Mouse (Mus musculus): ENCODE measurements around the gene Mipep. TPM values are rescaled to one million over a fixed set of nuclear protein-coding genes. Genes with fewer than 3 reads are reported as not detected.

Gene Mipep
- polyA plus RNA-seq, 1 experiment from 2014 or later = 20.3 TPM

GRCm38 (mm10) chr14:60851632-60852031 lies 67.3 kb downstream of the Mipep start:
- Histone ChIP-seq H3K4me1 (ENCODE audit: control insufficient read depth, insufficient read depth, low read length) (no peaks in the 10 kb centered on the region), H3K9me3 (replicated peaks; ENCODE audit: control insufficient read depth, low read length, poor library complexity, severe bottlenecking) (no peaks in the 10 kb centered on the region), H3K27me3 (ENCODE audit: control insufficient read depth, insufficient read depth, low read depth, low read length) (no peaks in the 10 kb centered on the region), H3K36me3 (ENCODE audit: control insufficient read depth, insufficient read depth, low read length) (peaks cover 9% of the 10 kb centered on the region), H3K4me3 (ENCODE audit: low read depth, low read length) (no peak overlapping the region), H3K27ac (ENCODE audit: low read length) (no peak overlapping the region), H3K4me2 (ENCODE audit: low read length) (no peak overlapping the region), H3K9ac (ENCODE audit: low read depth, low read length) (no peak overlapping the region)
- WGBS = 92% methylated on average over 5 of the region's 5 CpGs
- no peak for ATAC-seq

GRCm38 (mm10) chr14:60856199-60856912 lies 72.0 kb downstream of the Mipep start:
- H3K4me2 ChIP-seq (ENCODE audit: low read length) = no peak overlapping the region
- H3K36me3 ChIP-seq (ENCODE audit: control insufficient read depth, insufficient read depth, low read length) = peaks cover 6% of the 10 kb centered on the region; the same call in 1 of the 2 replicates
- ATAC-seq = no peak
- H3K27ac ChIP-seq (ENCODE audit: low read length) = no peak overlapping the region
- H3K9me3 ChIP-seq (replicated peaks; ENCODE audit: control insufficient read depth, low read length, poor library complexity, severe bottlenecking) = no peaks in the 10 kb centered on the region
- WGBS = 76% methylated on average over 7 of the region's 7 CpGs
- H3K4me1 ChIP-seq (ENCODE audit: control insufficient read depth, insufficient read depth, low read length) = 0 out of 2 replicates have a peak, but pooled peaks cover 2% of the 10 kb centered on the region
- no peaks in the 10 kb centered on the region for H3K27me3 ChIP-seq (ENCODE audit: control insufficient read depth, insufficient read depth, low read depth, low read length)
- H3K4me3 ChIP-seq (ENCODE audit: low read depth, low read length) = no peak overlapping the region
- no peak overlapping the region for H3K9ac ChIP-seq (ENCODE audit: low read depth, low read length)

- Histone ChIP-seq H3K9me3 (replicated peaks; ENCODE audit: control insufficient read depth, low read length, poor library complexity, severe bottlenecking) (no peaks in the 10 kb centered on the region), H3K27ac (ENCODE audit: low read length) (no peak overlapping the region), H3K36me3 (ENCODE audit: control insufficient read depth, insufficient read depth, low read length) (0 out of 2 replicates have a peak, but pooled peaks cover under 1% of the 10 kb centered on the region), H3K4me1 (ENCODE audit: control insufficient read depth, insufficient read depth, low read length) (0 out of 2 replicates have a peak, but pooled peaks cover 2% of the 10 kb centered on the region), H3K4me3 (ENCODE audit: low read depth, low read length) (no peak overlapping the region), H3K4me2 (ENCODE audit: low read length) (no peak overlapping the region), H3K9ac (ENCODE audit: low read depth, low read length) (no peak overlapping the region), H3K27me3 (ENCODE audit: control insufficient read depth, insufficient read depth, low read depth, low read length) (no peaks in the 10 kb centered on the region)
- ATAC-seq = no peak
- 81% methylated on average over 7 of the region's 7 CpGs for WGBS
These were observed 72.5 kb downstream of the Mipep start for GRCm38 (mm10) chr14:60856913-60857300.

GRCm38 (mm10) chr14:60863396-60863795 lies 79.0 kb downstream of the Mipep start:
- Histone ChIP-seq H3K9me3 (replicated peaks; ENCODE audit: control insufficient read depth, low read length, poor library complexity, severe bottlenecking) (no peaks in the 10 kb centered on the region), H3K4me3 (ENCODE audit: low read depth, low read length) (no peak overlapping the region), H3K4me2 (ENCODE audit: low read length) (no peak overlapping the region), H3K9ac (ENCODE audit: low read depth, low read length) (no peak overlapping the region), H3K27me3 (ENCODE audit: control insufficient read depth, insufficient read depth, low read depth, low read length) (no peaks in the 10 kb centered on the region), H3K4me1 (ENCODE audit: control insufficient read depth, insufficient read depth, low read length) (peaks cover 3% of the 10 kb centered on the region; the same call in 1 of the 2 replicates), H3K36me3 (ENCODE audit: control insufficient read depth, insufficient read depth, low read length) (no peaks in the 10 kb centered on the region), H3K27ac (ENCODE audit: low read length) (no peak overlapping the region)
- no peak for ATAC-seq
- WGBS = 68% methylated on average over 3 of the region's 3 CpGs

GRCm38 (mm10) chr14:60866399-60866798 lies 82.0 kb downstream of the Mipep start:
- Histone ChIP-seq H3K36me3 (ENCODE audit: control insufficient read depth, insufficient read depth, low read length) (no peaks in the 10 kb centered on the region), H3K27ac (ENCODE audit: low read length) (no peak overlapping the region)
- 85% methylated on average over 11 of the region's 11 CpGs for WGBS

GRCm38 (mm10) chr14:60868325-60868724 lies 84.0 kb downstream of the Mipep start:
- Histone ChIP-seq H3K4me3 (ENCODE audit: low read depth, low read length) (no peak overlapping the region), H3K27ac (ENCODE audit: low read length) (no peak overlapping the region), H3K9me3 (replicated peaks; ENCODE audit: control insufficient read depth, low read length, poor library complexity, severe bottlenecking) (no peaks in the 10 kb centered on the region), H3K4me2 (ENCODE audit: low read length) (no peak overlapping the region), H3K36me3 (ENCODE audit: control insufficient read depth, insufficient read depth, low read length) (no peaks in the 10 kb centered on the region), H3K9ac (ENCODE audit: low read depth, low read length) (no peak overlapping the region), H3K27me3 (ENCODE audit: control insufficient read depth, insufficient read depth, low read depth, low read length) (no peaks in the 10 kb centered on the region), H3K4me1 (ENCODE audit: control insufficient read depth, insufficient read depth, low read length) (peaks cover 3% of the 10 kb centered on the region; the same call in 1 of the 2 replicates)
- no peak for ATAC-seq
- WGBS = 45% methylated on average over 9 of the region's 9 CpGs

More at GRCm38 (mm10) chr14:60866399-60866798, 82.0 kb downstream of the Mipep start:
- Histone ChIP-seq H3K4me1 (ENCODE audit: control insufficient read depth, insufficient read depth, low read length) (peaks cover 3% of the 10 kb centered on the region; the same call in 1 of the 2 replicates), H3K27me3 (ENCODE audit: control insufficient read depth, insufficient read depth, low read depth, low read length) (no peaks in the 10 kb centered on the region), H3K4me3 (ENCODE audit: low read depth, low read length) (no peak overlapping the region), H3K9me3 (replicated peaks; ENCODE audit: control insufficient read depth, low read length, poor library complexity, severe bottlenecking) (no peaks in the 10 kb centered on the region), H3K4me2 (ENCODE audit: low read length) (no peak overlapping the region), H3K9ac (ENCODE audit: low read depth, low read length) (no peak overlapping the region)
- no peak for ATAC-seq

- Histone ChIP-seq H3K9ac (ENCODE audit: low read depth, low read length) (no peak overlapping the region), H3K4me3 (ENCODE audit: low read depth, low read length) (no peak overlapping the region), H3K4me1 (ENCODE audit: control insufficient read depth, insufficient read depth, low read length) (no peaks in the 10 kb centered on the region), H3K27ac (ENCODE audit: low read length) (no peak overlapping the region), H3K9me3 (replicated peaks; ENCODE audit: control insufficient read depth, low read length, poor library complexity, severe bottlenecking) (no peaks in the 10 kb centered on the region), H3K36me3 (ENCODE audit: control insufficient read depth, insufficient read depth, low read length) (no peaks in the 10 kb centered on the region), H3K27me3 (ENCODE audit: control insufficient read depth, insufficient read depth, low read depth, low read length) (no peaks in the 10 kb centered on the region), H3K4me2 (ENCODE audit: low read length) (no peak overlapping the region)
- 96% methylated on average over 8 of the region's 8 CpGs for WGBS
- ATAC-seq = no peak
These were observed 87.5 kb downstream of the Mipep start for GRCm38 (mm10) chr14:60871831-60872230.

- 98% methylated on average over 5 of the region's 5 CpGs for WGBS
- Histone ChIP-seq H3K4me1 (ENCODE audit: control insufficient read depth, insufficient read depth, low read length) (no peaks in the 10 kb centered on the region), H3K9me3 (replicated peaks; ENCODE audit: control insufficient read depth, low read length, poor library complexity, severe bottlenecking) (no peaks in the 10 kb centered on the region)
These were observed 97.7 kb downstream of the Mipep start for GRCm38 (mm10) chr14:60882106-60882505.

GRCm38 (mm10) chr14:60882681-60883080 lies 98.3 kb downstream of the Mipep start:
- no peaks in the 10 kb centered on the region for H3K4me1 ChIP-seq (ENCODE audit: control insufficient read depth, insufficient read depth, low read length)
- no peak overlapping the region for H3K4me2 ChIP-seq (ENCODE audit: low read length)
- WGBS = 94% methylated on average over 4 of the region's 4 CpGs
- no peaks in the 10 kb centered on the region; the same call in none of the 2 replicates for H3K36me3 ChIP-seq (ENCODE audit: control insufficient read depth, insufficient read depth, low read length)
- no peak for ATAC-seq
- H3K4me3 ChIP-seq (ENCODE audit: low read depth, low read length) = no peak overlapping the region
- no peak overlapping the region for H3K9ac ChIP-seq (ENCODE audit: low read depth, low read length)
- no peak overlapping the region for H3K27ac ChIP-seq (ENCODE audit: low read length)
- no peaks in the 10 kb centered on the region for H3K9me3 ChIP-seq (replicated peaks; ENCODE audit: control insufficient read depth, low read length, poor library complexity, severe bottlenecking)
- H3K27me3 ChIP-seq (ENCODE audit: control insufficient read depth, insufficient read depth, low read depth, low read length) = no peaks in the 10 kb centered on the region

More at GRCm38 (mm10) chr14:60882106-60882505, 97.7 kb downstream of the Mipep start:
- Histone ChIP-seq H3K27me3 (ENCODE audit: control insufficient read depth, insufficient read depth, low read depth, low read length) (no peaks in the 10 kb centered on the region), H3K4me2 (ENCODE audit: low read length) (no peak overlapping the region), H3K36me3 (ENCODE audit: control insufficient read depth, insufficient read depth, low read length) (no peaks in the 10 kb centered on the region; the same call in none of the 2 replicates), H3K9ac (ENCODE audit: low read depth, low read length) (no peak overlapping the region), H3K4me3 (ENCODE audit: low read depth, low read length) (no peak overlapping the region), H3K27ac (ENCODE audit: low read length) (no peak overlapping the region)
- ATAC-seq = no peak

Measured in midbrain, embryonic 16.5 days (tissue).